Mouse (Mus musculus) cerebellum, postnatal 25 days (tissue): ENCODE data around the gene Rnf41.

ENCODE experiments used
- DNase-seq, 2 experiments: peaks; one replicate each; pipeline ENCODE4 v3.0.0; 2021; ENCODE audit warnings: mixed read lengths in 2 of 2

The Rnf41 gene

DNA sequence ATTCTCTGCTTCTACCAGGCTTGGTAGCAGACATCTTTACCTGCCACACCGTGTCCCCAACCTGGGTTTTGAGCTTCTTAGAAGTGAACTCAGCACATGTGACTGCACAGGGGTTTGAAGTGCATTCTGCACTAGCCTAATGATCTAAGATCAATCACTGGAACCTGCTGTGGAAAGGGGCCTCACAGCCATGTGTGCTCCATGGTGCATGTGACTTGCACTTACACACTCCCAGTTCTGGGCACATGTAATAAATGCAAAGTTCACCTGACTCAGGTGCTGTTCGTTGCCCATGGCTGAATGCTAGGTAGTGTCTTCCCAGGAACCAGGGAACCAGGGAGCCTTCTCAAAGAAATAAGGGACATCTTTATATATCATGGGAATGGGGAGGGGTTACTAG is 22.0 kb downstream of the Rnf41 start:
- DNase-seq: no peak

DNA sequence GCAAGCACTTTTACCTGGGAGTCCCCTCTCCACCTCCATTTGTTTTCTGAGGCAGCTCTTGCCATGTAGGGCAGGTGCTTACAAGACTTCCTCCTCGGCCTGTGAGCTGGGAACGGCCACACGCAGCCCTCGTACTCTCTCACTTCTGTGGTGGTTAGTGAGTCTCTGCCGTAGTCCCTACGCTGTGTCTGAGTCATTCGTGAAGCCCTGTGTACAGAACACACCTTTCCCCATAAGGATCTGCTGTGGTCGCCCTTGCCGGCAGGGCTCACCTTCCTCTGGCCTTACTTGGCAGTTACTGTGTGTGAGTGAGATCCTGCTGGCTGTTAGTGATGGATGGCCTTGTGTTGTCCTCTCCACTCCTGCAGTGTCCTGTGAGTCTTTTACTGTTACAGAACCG is 23.2 kb downstream of the Rnf41 start:
- peak in 1 of 2 experiments; percentile 41 for DNase-seq

GRCm38 (mm10) chr10:128435186-128435823 is 23.8 kb downstream of the Rnf41 start:
- DNase-seq: peak; percentile 70 to 80

DNA sequence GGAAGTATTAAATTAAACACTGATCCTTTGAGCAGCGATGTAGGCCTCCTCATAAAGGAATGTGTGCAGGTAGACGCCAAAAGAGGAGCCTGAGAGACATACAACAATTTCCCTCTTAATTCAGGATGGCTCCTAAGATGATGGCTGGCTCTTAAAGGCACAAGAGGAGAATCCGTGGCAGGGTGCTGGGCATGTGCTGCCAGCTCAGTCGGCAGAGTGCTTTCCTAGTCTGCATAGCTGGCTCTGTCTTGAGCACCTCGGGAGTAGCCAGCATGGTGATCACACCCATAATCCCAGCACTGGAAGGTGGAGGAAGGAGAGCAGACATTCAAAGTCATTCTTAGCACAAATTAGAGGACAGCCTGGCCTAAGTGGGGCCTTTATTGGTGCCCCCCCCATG is 24.4 kb downstream of the Rnf41 start:
- peak; percentile 65 to 67 for DNase-seq

- DNase-seq: peak; percentile 63 to 69
Observed at GRCm38 (mm10) chr10:128436376-128436775, 24.9 kb downstream of the Rnf41 start.

GRCm38 (mm10) chr10:128438675-128439279 is 27.3 kb downstream of the Rnf41 start:
- peak; percentile 48 to 54 for DNase-seq

DNA sequence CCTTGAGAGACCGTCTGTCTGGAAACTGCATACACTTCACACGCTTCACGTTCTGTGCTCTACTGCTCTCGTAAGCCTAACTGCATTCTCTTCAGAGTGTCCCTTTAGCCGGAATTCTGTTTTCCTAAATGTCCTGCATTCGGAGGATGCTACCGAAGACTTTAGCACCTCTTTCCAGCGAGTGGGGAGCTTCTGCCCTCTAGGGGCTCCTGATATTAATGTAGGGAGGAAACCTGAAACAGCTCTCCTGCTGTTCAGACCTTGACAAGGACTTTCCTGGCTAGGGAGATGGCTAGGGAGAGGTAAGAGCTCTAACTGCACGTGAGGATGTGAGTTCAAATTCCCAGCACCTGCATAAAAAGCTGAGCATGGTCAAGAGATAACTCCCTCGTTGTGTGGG is 28.9 kb downstream of the Rnf41 start:
- peak; percentile 44 to 61 for DNase-seq

DNA sequence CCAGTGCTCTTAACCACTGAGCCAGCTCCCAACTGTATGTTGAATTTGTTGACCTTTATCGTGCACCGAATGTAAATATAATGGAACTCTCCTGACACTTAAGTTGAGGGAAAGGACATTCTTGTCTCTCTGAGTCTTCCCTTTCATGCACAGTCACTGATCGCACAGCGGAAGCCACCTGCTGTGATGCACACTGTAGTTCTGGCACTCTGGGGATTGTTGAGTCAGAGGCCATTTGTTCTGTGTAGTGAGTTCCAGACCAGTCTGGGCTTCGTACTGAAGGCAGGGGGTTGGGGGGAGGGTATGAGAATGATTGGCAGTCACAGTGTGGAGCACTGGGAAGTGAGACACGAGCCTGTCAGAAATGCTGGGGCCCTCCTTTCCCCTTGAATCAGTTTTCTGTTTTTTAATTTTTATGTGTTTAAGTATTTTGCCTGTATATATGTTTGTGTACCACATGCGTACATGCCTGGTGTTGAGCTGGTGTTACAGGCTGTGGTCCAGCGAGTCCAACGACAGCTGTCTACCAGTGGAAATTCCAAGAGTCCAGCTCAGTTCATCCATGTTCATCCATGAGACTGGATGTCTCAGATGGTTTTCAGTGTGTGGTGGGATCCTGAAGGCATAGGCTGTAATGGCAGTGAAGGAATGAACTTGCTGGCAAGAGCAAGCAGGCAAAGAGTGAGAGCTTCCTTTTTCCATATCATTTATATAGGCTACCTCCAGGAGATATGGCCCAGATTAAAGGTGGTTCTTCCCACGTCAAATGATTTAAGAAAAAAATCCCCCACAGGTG is 30.1 kb downstream of the Rnf41 start:
- peak; percentile 40 to 66 for DNase-seq

GRCm38 (mm10) chr10:128442718-128443117 is 31.3 kb downstream of the Rnf41 start:
- no peak for DNase-seq

DNA sequence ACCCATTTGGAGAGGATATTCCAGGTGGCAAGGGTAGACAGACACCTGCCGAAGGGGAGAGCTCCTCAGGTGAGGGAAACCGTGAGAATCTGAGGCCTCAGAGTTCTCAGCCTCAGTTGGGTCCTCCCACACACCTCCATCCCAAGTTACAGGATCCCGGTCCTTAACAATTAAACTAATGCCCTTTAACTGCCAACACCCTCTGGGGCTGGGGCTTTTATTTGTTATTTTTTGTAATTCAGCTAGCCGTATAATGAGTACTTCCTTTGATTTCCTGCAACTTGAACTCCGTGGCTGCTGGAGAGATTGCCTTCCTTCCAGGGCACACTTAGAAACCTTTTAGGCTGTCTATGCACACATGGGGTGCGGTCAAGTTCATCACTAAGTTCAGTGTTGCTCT is 32.9 kb downstream of the Rnf41 start:
- DNase-seq: no peak

- no peak for DNase-seq
Observed at GRCm38 (mm10) chr10:128445407-128445806, 34.0 kb downstream of the Rnf41 start.

- no peak for DNase-seq
Observed at GRCm38 (mm10) chr10:128451014-128451413, 39.6 kb downstream of the Rnf41 start.

- DNase-seq: no peak
Observed at GRCm38 (mm10) chr10:128454471-128454870, 43.0 kb downstream of the Rnf41 start.

GRCm38 (mm10) chr10:128455280-128455679 is 43.8 kb downstream of the Rnf41 start:
- peak; percentile 74 to 84 for DNase-seq

GRCm38 (mm10) chr10:128457676-128458075 is 46.2 kb downstream of the Rnf41 start:
- DNase-seq: no peak

DNA sequence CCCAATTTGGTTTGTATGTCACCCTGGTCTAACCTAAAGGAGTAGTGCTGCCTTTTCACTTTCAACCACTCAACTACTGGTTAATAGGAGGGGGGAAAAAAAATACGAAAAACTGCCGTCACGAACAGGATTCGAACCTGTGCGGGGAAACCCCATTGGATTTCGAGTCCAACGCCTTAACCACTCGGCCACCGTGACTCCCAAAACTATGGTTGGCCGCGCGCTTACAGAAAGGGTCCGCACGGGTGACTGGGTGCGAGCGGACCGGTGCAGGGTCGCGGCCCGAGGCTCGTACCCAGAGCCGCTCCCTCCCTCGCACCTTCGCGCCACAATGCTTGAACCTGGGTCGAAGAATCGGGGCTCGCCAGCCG is 46.9 kb downstream of the Rnf41 start:
- DNase-seq: peak; percentile 96 to 97

DNA sequence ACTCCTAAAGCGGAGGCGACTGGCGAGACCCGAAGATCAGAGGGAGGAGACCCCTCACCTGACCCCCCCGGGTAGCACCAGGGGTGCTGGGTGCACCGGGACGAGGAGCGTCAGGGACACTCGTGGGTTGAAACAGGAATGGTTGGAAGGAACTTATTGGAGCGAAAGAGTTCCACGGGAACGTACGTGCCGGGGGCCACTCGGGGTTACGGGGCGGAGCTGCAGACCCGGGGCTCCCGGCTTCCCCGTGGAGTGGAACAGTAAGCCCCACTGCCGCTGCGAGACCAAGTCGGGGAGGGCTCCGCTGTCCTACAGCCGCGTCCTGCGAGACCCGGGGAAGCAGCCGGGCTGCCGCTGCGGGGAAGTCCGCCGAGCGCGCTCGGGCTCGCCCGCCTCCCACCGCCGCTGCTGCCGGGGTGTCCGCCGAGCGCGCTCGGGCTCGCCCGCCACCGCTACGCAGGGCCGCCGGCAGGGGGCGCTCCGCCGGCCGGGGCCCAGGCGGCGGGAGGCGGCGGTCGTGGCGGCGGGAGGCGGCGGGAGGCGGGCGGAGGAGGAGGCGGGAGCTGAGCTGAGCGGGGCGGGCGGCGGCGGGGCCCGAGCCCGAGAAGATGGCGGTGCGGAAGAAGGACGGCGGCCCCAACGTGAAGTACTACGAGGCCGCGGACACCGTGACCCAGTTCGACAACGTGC is 47.4 kb downstream of the Rnf41 start, which contains the start of gene Smarcc2:
Gene Smarcc2 (plus strand): TSS at position 530 of the 690 bp plus-strand sequence.
- DNase-seq: peak; percentile 91 to 95

- peak; percentile 76 to 79 for DNase-seq
Observed at GRCm38 (mm10) chr10:128459409-128460269, 48.2 kb downstream of the Rnf41 start.

DNA sequence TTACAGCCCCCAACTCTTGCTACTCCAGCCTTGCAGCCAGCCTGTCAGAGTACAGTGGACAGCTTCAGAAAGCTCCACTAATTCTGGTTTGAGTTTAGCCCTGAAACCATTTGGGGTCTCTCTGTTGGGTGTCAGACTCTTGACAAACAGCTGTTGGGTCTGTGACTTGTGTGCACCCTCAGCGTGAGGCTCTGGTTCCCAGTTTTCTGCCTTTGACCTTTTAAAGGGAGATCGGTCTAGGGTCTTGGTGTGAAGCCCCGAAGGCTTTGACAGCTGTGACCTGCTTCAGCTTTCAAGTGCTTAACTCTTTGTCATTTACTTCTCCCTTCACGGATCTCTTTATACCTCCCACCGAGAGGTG is 48.8 kb downstream of the Rnf41 start:
- no peak for DNase-seq

DNA sequence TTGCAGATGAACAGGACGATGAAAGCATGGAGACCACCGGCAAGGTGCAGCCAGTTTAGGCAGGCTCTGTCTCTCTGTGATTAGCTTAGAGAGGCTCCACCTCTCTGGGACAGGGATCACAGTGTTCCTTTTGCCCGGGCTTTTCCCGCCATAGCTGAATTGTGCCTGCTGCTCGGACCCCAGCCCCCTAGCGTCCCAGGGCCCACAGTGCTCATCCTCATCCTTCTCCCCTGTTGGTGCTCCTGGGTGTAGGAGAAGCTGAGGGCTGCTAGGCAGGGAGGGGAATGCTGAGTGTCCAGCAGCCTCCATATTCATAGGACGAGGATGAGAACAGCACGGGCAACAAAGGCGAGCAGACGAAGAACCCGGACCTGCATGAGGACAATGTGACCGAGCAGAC is 62.9 kb downstream of the Rnf41 start:
- DNase-seq: no peak

DNA sequence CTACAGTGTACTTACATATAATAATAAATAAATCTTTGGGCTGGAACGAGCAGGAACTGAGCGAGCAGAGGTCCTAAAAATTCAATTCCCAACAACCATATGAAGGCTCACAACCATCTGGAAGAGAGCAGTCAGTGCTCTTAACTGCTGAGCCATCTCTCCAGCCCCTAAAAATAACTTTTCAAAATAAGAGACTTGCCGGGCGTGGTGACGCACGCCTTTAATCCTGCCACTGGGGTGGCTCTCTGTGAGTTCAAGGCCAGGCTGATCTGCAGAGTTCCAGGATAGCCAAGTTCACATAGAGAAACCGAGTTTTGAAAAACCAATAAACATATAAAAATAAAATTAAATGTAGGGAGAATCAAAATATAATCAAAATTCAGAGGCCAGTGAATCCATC is 74.9 kb downstream of the Rnf41 start:
- DNase-seq: no peak
